Mouse (Mus musculus): ENCODE measurements around the gene Sv2a. TPM values are rescaled to one million over a fixed set of nuclear protein-coding genes. Genes with fewer than 3 reads are reported as not detected.
A peak's percentile ranks its signal among the peaks of the same experiment; 100 is the strongest.

Sv2a gene
- polyA plus RNA-seq, 1 experiment = 0.92 TPM

DNA sequence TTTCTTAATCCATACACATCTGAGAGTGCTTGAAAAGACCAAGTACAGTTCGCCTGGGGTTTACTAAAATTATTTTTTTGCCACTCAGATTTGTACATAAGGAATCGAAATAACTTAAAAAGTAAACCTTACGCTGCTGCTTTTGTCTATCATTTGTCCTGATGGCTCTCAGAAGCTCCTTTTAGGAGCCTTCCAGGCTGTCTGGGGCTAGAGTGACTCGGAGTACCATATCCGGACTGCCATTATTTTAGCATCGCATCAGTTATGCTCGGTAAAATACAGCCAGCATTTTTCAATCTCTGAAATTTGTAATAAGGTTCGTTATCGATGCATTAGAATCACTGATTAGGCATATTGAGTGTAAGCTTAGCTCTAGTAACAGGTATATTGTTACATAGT is 59.8 kb downstream of the Sv2a start:
- Histone ChIP-seq H3K4me3 (ENCODE audit: insufficient read depth, low read length) (no peak overlapping the region), H3K27ac (ENCODE audit: insufficient read depth, low read depth, low read length) (peak overlapping the region; percentile 56), H3K4me1 (ENCODE audit: control insufficient read depth, insufficient read depth, low read length) (peaks cover 34% of the 10 kb centered on the region)
- no peak for TF ChIP-seq POLR2A (IDR thresholded peaks at IDR 0.05; ENCODE audit: borderline replicate concordance, low read depth, low read length)
- TF ChIP-seq CTCF (IDR thresholded peaks at IDR 0.05; ENCODE audit: low read depth, low read length) = no peak

- TF ChIP-seq POLR2A (IDR thresholded peaks at IDR 0.05; ENCODE audit: borderline replicate concordance, low read depth, low read length) (no peak), CTCF (IDR thresholded peaks at IDR 0.05; ENCODE audit: low read depth, low read length) (no peak)
- peak overlapping the region; percentile 97 for H3K27ac ChIP-seq (ENCODE audit: insufficient read depth, low read depth, low read length)
- H3K4me3 ChIP-seq (ENCODE audit: insufficient read depth, low read length) = peak overlapping the region; percentile 27
- peaks cover 25% of the 10 kb centered on the region for H3K4me1 ChIP-seq (ENCODE audit: control insufficient read depth, insufficient read depth, low read length)
These were observed 63.1 kb downstream of the Sv2a start for GRCm38 (mm10) chr3:96243921-96244572.

Other genes starting within 250 kb of the Sv2a start
- gene Plekho1, start 185.2 kb upstream of the Sv2a start, polyA plus RNA-seq (2012; ENCODE audit: insufficient read depth, insufficient read length, missing spikeins) = 298 and 305 TPM in 2 replicates
- gene Vps45, start 122.7 kb upstream of the Sv2a start, polyA plus RNA-seq (2012; ENCODE audit: insufficient read depth, insufficient read length, missing spikeins) = 18.6 and 22.9 TPM in 2 replicates
- 4.7 and 5.1 TPM in 2 replicates for gene Otud7b, start 76.6 kb upstream of the Sv2a start, polyA plus RNA-seq (2012; ENCODE audit: insufficient read depth, insufficient read length, missing spikeins)
- gene Mtmr11, start 19.1 kb upstream of the Sv2a start, polyA plus RNA-seq (2012; ENCODE audit: insufficient read depth, insufficient read length, missing spikeins) = 12.6 and 14.4 TPM in 2 replicates
- 53.7 and 62.7 TPM in 2 replicates for gene Sf3b4, start 8.8 kb upstream of the Sv2a start, polyA plus RNA-seq (2012; ENCODE audit: insufficient read depth, insufficient read length, missing spikeins)
- 14.1 and 19.0 TPM in 2 replicates for gene Bola1, start 38.6 kb downstream of the Sv2a start, polyA plus RNA-seq (2012; ENCODE audit: insufficient read depth, insufficient read length, missing spikeins)
- gene Hist2h2ab, start 38.7 kb downstream of the Sv2a start, polyA plus RNA-seq (2012; ENCODE audit: insufficient read depth, insufficient read length, missing spikeins) = not detected in 2 replicates
- gene Hist2h2ac, start 39.7 kb downstream of the Sv2a start, polyA plus RNA-seq (2012; ENCODE audit: insufficient read depth, insufficient read length, missing spikeins) = not detected in 2 replicates
- gene Hist2h2be, start 40.0 kb downstream of the Sv2a start, polyA plus RNA-seq (2012; ENCODE audit: insufficient read depth, insufficient read length, missing spikeins) = 13.0 and 13.9 TPM in 2 replicates
- gene Hist2h3c2, start 58.0 kb downstream of the Sv2a start, polyA plus RNA-seq (2012; ENCODE audit: insufficient read depth, insufficient read length, missing spikeins) = 2.4 and 13.5 TPM in 2 replicates
- gene Hist2h2aa2, start 59.1 kb downstream of the Sv2a start, polyA plus RNA-seq (2012; ENCODE audit: insufficient read depth, insufficient read length, missing spikeins) = 14.5 and 22.9 TPM in 2 replicates
- not detected in 2 replicates for gene Hist2h2aa1, start 64.3 kb downstream of the Sv2a start, polyA plus RNA-seq (2012; ENCODE audit: insufficient read depth, insufficient read length, missing spikeins)
- 4.9 and 7.4 TPM in 2 replicates for gene Hist2h3c1, start 65.5 kb downstream of the Sv2a start, polyA plus RNA-seq (2012; ENCODE audit: insufficient read depth, insufficient read length, missing spikeins)
- gene Hist2h4, start 82.2 kb downstream of the Sv2a start, polyA plus RNA-seq (2012; ENCODE audit: insufficient read depth, insufficient read length, missing spikeins) = 1.9 and 3.1 TPM in 2 replicates
- gene Hist2h3b, start 87.5 kb downstream of the Sv2a start, polyA plus RNA-seq (2012; ENCODE audit: insufficient read depth, insufficient read length, missing spikeins) = 4.8 and 5.0 TPM in 2 replicates
- gene Hist2h2bb, start 88.6 kb downstream of the Sv2a start, polyA plus RNA-seq (2012; ENCODE audit: insufficient read depth, insufficient read length, missing spikeins) = 3.1 and 3.6 TPM in 2 replicates
- 153 and 166 TPM in 2 replicates for gene Fcgr1, start 112.8 kb downstream of the Sv2a start, polyA plus RNA-seq (2012; ENCODE audit: insufficient read depth, insufficient read length, missing spikeins)

Measured in bone marrow macrophage, adult 2 months (primary cell).